15 mouse cellular contexts compared by ENCODE assay signal in genomic region chr15:83162818-83163485, GRCm38 (mm10). TPM values are rescaled to one million over a fixed set of nuclear protein-coding genes. Genes with fewer than 3 reads are reported as not detected.
A peak's percentile ranks its signal among the peaks of the same experiment; 100 is the strongest.
DNase-seq lines count a peak whose midpoint lies in the region; TF ChIP-seq lines count a peak whose summit lies in the region.
"Had no signal": no experiment of that assay in that cellular context is flagged by ENCODE, and none has a peak within 500 bp of the region (broad histone marks: within the 10 kb centered on the region; RNA-seq: fewer than 3 reads in every experiment).

No protein-coding gene starts in this region.

- no peaks in the 10 kb centered on the region for H3K27me3 ChIP-seq in small intestine, adult 2 months (ENCODE audit: control insufficient read depth, insufficient read depth, low read length)
- H3K27me3 ChIP-seq: embryonic facial prominence, embryonic 12.5 days; heart, embryonic 13.5 days; midbrain, embryonic 12.5 days had no signal

- H3K4me1 ChIP-seq in small intestine, adult 2 months (ENCODE audit: control insufficient read depth, insufficient read depth, insufficient read length, low read length): peaks cover 39% of the 10 kb centered on the region

- TF ChIP-seq POLR2A in small intestine, adult 2 months (IDR thresholded peaks at IDR 0.05; ENCODE audit: low read depth, low read length): no peak

- intact Hi-C loops in gastrocnemius, adult 2 months (cut with DNase I): no loop called here

- H3K27ac ChIP-seq in gastrocnemius, adult 2 months: peak overlapping the region; percentile 46
- H3K27ac ChIP-seq in small intestine, adult 2 months (ENCODE audit: insufficient read depth, low read depth, low read length): peak overlapping the region; percentile 52
- H3K27ac ChIP-seq: embryonic facial prominence, embryonic 12.5 days; heart, embryonic 13.5 days; hindbrain, embryonic 14.5 days; liver, embryonic 14.5 days; midbrain, embryonic 12.5 days had no signal

- no peak for TF ChIP-seq CTCF in gastrocnemius, adult 2 months (IDR thresholded peaks at IDR 0.05)
- TF ChIP-seq CTCF in small intestine, adult 2 months (IDR thresholded peaks at IDR 0.05; ENCODE audit: extremely low read depth, insufficient read length, insufficient replicate concordance, low read depth, low read length): no peak

- peaks cover 62% of the 10 kb centered on the region for H3K36me3 ChIP-seq in small intestine, adult 2 months (ENCODE audit: control insufficient read depth, insufficient read depth, low read length)

- WGBS in small intestine, adult 2 months: 86% methylated on average over 11 of the region's 11 CpGs

- DNase-seq in gastrocnemius, adult 2 months: no peak
- no peak for DNase-seq in gastrocnemius, adult 18-20 months (ENCODE audit: low spot score)
- peak; percentile 30 to 60 for DNase-seq in kidney, postnatal 36 days
- no peak for DNase-seq in kidney, postnatal 4 days
- DNase-seq in liver: peak; percentile 44
- no peak for DNase-seq in thymus, postnatal 0 days (ENCODE audit: low spot score)
- DNase-seq in adrenal gland, adult 2 months: no peak
- DNase-seq: cerebellum, postnatal 36 days; gastrocnemius, postnatal 25 days had no signal

- H3K4me3 ChIP-seq in gastrocnemius, adult 2 months: no peak overlapping the region
- no peak overlapping the region for H3K4me3 ChIP-seq in small intestine, adult 2 months (ENCODE audit: low read depth, low read length)
- H3K4me3 ChIP-seq: embryonic facial prominence, embryonic 12.5 days; heart, embryonic 13.5 days; midbrain, embryonic 12.5 days had no signal

RNA-seq across cellular contexts. Expression of gene Cyb5r3, which starts 9.4 kb away (rescaled TPM):
- total RNA-seq in gastrocnemius, adult 2 months (2021): 10 to 100 TPM; 39.2 to 43.1 TPM
- total RNA-seq in gastrocnemius, adult 18-20 months (2021): 10 to 100 TPM; 40.3 to 50.1 TPM
- 426 and 624 TPM in 2 replicates for polyA plus RNA-seq in small intestine, adult 2 months (2012; rRNA removed)
- polyA plus RNA-seq in thymus, postnatal 0 days (2015; fragmentation: Nextera tagmentation; extraction: Ambion mirVana): 33.9 and 38.1 TPM in 2 replicates
- total RNA-seq in adrenal gland, adult 2 months (2021): 100 to 1,000 TPM; 310 to 426 TPM
- 461 and 645 TPM in 2 replicates for polyA plus RNA-seq in adrenal gland, adult 2 months (2012; rRNA removed)

RNA-seq across cellular contexts. Expression of gene Poldip3, which starts 13.8 kb away (rescaled TPM):
- total RNA-seq in gastrocnemius, adult 2 months (2021): 10 to 100 TPM; 16.0 to 16.3 TPM
- 10 to 100 TPM; 15.7 to 17.1 TPM for total RNA-seq in gastrocnemius, adult 18-20 months (2021)
- polyA plus RNA-seq in small intestine, adult 2 months (2012; rRNA removed): 24.5 and 46.7 TPM in 2 replicates
- 131 and 134 TPM in 2 replicates for polyA plus RNA-seq in thymus, postnatal 0 days (2015; fragmentation: Nextera tagmentation; extraction: Ambion mirVana)
- total RNA-seq in adrenal gland, adult 2 months (2021): 10 to 100 TPM; 89.7 to 96.8 TPM
- 43.0 and 55.4 TPM in 2 replicates for polyA plus RNA-seq in adrenal gland, adult 2 months (2012; rRNA removed)

RNA-seq across cellular contexts. Expression of gene Rrp7a, which starts 40.4 kb away (rescaled TPM):
- total RNA-seq in gastrocnemius, adult 2 months (2021): 10 to 100 TPM; 34.3 to 41.3 TPM
- 10 to 100 TPM; 37.4 to 46.5 TPM for total RNA-seq in gastrocnemius, adult 18-20 months (2021)
- polyA plus RNA-seq in small intestine, adult 2 months (2012; rRNA removed): 33.1 and 72.4 TPM in 2 replicates
- 66.2 and 66.9 TPM in 2 replicates for polyA plus RNA-seq in thymus, postnatal 0 days (2015; fragmentation: Nextera tagmentation; extraction: Ambion mirVana)
- 100 to 1,000 TPM; 123 to 167 TPM for total RNA-seq in adrenal gland, adult 2 months (2021)
- polyA plus RNA-seq in adrenal gland, adult 2 months (2012; rRNA removed): 128 and 179 TPM in 2 replicates

Comparison
In these comparisons a context has a peak if more than half of its experiments do, and no peak if none do; other contexts are left out.
1. DNase-seq: peak in kidney, postnatal 36 days (2 of 2) and liver (single experiment); none in gastrocnemius, adult 2 months (single experiment), gastrocnemius, adult 18-20 months (single experiment), kidney, postnatal 4 days (0 of 2), thymus, postnatal 0 days (single experiment) and adrenal gland, adult 2 months (single experiment).
2. RNA of gene Cyb5r3, which starts 9.4 kb away (total RNA-seq): 310 to 426 TPM in adrenal gland, adult 2 months; 40.3 to 50.1 TPM in gastrocnemius, adult 18-20 months and 39.2 to 43.1 TPM in gastrocnemius, adult 2 months; every median in the first group is over 4 times any median in the second.
3. RNA of gene Poldip3, which starts 13.8 kb away (total RNA-seq): 89.7 to 96.8 TPM in adrenal gland, adult 2 months; 15.7 to 17.1 TPM in gastrocnemius, adult 18-20 months and 16.0 to 16.3 TPM in gastrocnemius, adult 2 months; every median in the first group is over 4 times any median in the second.